Mouse (Mus musculus): ENCODE measurements around the gene Ptprh. TPM values are rescaled to one million over a fixed set of nuclear protein-coding genes. Genes with fewer than 3 reads are reported as not detected.

Gene Ptprh
- total RNA-seq, 2 experiments from 2014 or later, result not detected

DNA sequence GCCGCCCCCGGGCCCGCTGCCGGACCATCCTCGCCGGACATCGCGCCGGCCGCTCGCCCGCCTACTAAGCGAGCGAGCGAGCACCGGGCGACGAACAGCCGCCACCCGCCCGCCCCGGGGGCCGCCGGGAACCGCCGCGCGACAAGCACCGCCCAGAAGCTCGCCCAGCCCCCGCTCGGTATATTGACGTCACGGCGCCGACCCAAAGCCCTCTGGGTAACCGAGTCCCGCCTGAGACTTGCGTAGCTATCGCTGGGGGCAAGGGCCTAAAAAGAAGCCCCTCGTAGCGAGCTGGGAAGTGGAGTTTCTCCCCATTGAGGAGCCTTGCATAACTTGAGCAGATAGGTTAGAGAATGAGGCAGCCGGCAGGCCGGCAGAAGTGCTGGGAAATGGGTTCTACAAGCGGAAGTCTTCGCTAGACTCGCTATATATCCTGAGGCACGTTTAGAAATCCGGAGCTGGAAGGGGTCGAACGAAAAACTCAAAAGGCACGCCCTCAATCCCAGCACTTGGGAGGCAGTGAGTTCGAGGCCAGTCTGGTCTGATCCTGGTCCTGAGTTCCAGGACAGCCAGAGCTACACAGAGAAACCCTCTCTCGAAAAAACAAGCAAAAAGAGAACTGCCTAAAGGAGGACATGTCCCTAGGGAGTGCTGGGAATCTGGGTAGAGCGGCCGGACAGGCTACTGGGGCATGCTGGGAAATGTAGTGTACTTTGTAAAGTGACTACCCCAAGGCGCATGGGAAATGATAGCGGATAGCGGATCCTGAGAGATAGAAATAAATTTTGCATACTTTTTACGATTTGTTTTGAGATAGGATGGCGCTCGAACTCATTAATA is 102.1 kb downstream of the Ptprh start, which contains the start of gene Ppp1r12c:
Ppp1r12c (minus strand) TSS at position 123 of the 840 bp plus-strand sequence.
- DNase-seq, result peak; percentile 97 to 98

DNA sequence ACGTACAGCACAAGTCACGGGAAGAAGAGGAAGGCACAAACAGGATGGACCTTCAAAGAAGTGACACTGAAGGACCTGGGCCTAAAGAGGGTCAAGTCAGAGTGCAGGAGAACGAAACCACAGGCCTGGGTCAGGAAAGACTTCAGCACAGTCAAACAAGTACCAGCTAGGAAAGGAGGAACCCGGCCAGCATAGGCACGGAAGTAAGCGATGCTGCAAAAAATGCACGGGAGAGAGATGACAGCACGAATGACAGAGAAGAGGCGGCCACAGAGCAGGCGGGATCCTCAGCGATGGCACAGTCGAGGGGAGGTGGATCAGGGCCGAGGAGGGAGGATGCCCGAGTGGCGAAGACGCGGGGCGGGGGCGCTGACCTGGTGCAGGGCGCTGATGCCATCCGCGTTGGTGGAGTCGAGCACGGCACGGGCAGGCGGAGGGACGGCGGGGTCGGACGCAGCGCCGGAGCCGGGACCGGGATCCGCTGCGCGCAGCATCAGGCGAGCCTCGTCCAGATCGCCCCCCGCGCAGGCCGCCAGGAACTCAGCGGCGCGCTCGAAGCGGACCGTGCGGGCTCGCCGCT is 102.9 kb downstream of the Ptprh start:
- DNase-seq, result peak; percentile 57 to 68

DNA sequence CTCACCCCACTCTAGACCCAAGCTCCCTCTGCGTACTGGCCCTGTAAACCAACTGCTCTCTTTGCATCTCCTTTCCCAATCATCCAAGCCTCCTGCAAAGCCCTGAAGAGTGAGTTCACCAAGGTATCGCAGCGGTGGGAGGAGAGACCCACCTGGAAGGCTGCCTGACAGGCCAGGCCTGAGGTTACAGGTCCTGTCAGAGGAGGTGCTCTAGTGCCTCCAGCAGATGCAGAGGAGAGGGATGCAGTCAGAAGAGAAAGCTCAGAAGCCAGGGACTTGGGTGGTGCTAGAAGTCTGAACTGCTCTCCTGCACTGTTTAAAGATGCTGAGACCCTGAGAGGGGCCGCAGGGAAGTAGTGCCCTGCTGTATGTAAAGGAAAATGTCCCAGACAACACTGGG is 104.8 kb downstream of the Ptprh start:
- DNase-seq, result no peak

Small RNA genes lying within 50 kb of the gene (microRNA-seq; reads per million reads assigned to microRNA genes)
- not detected for gene Gm23577

Other genes starting within 250 kb of the Ptprh start
- gene Gp6, start 206.3 kb downstream of the Ptprh start, total RNA-seq (2021), result under 1 TPM in 1 of 2 experiments, not detected in 1; 0.20 TPM
- gene Rdh13, start 158.4 kb downstream of the Ptprh start, total RNA-seq (2021), result 10 to 100 TPM; 18.3 to 24.1 TPM
- gene Eps8l1, start 143.4 kb downstream of the Ptprh start, total RNA-seq (2021), result 1 to 10 TPM; 2.6 to 9.6 TPM
- gene Ppp1r12c, start 102.4 kb downstream of the Ptprh start, total RNA-seq (2021), result 100 to 1,000 TPM in 1 of 2 experiments, 10 to 100 TPM in 1; 74.6 to 112 TPM
- gene Tnnt1, start 87.7 kb downstream of the Ptprh start, total RNA-seq (2021), result 1 to 10 TPM; 1.0 to 1.8 TPM
- under 1 TPM; 0.56 to 0.76 TPM for gene Tnni3, start 79.8 kb downstream of the Ptprh start, total RNA-seq (2021)
- gene Dnaaf3, start 71.6 kb downstream of the Ptprh start, total RNA-seq (2021), result 1 to 10 TPM in 1 of 2 experiments, under 1 TPM in 1; 0.70 to 1.2 TPM
- gene Syt5, start 56.5 kb downstream of the Ptprh start, total RNA-seq (2021), result 1 to 10 TPM; 6.4 to 9.5 TPM
- 1 to 10 TPM; 5.9 to 8.2 TPM for gene Tmem86b, start 27.4 kb upstream of the Ptprh start, total RNA-seq (2021)
- 10 to 100 TPM; 82.6 to 89.5 TPM for gene Ppp6r1, start 55.0 kb upstream of the Ptprh start, total RNA-seq (2021)
- 10 to 100 TPM; 47.8 to 50.7 TPM for gene Hspbp1, start 81.0 kb upstream of the Ptprh start, total RNA-seq (2021)
- gene Brsk1, start 86.6 kb upstream of the Ptprh start, total RNA-seq (2021), result 1 to 10 TPM; 6.6 to 8.0 TPM
- under 1 TPM; 0.16 to 0.43 TPM for gene Tmem150b, start 121.2 kb upstream of the Ptprh start, total RNA-seq (2021)
- gene Kmt5c, start 136.1 kb upstream of the Ptprh start, total RNA-seq (2021), result 10 to 100 TPM; 30.5 to 34.6 TPM
- gene Cox6b2, start 149.1 kb upstream of the Ptprh start, total RNA-seq (2021), result 1 to 10 TPM; 7.5 to 7.8 TPM
- not detected for gene Fam71e2, start 167.3 kb upstream of the Ptprh start, total RNA-seq (2021)
- under 1 TPM; 0.13 to 0.56 TPM for gene Il11, start 178.8 kb upstream of the Ptprh start, total RNA-seq (2021)
- not detected for gene Tmem190, start 178.9 kb upstream of the Ptprh start, total RNA-seq (2021)
- gene Tmem238, start 185.6 kb upstream of the Ptprh start, total RNA-seq (2021), result 10 to 100 TPM in 1 of 2 experiments, 1 to 10 TPM in 1; 8.2 to 15.0 TPM
- gene Rpl28, start 188.8 kb upstream of the Ptprh start, total RNA-seq (2021), result 1,000 to 10,000 TPM in 1 of 2 experiments, 100 to 1,000 TPM in 1; 989 to 1,001 TPM
- 100 to 1,000 TPM; 123 to 125 TPM for gene Ube2s, start 208.5 kb upstream of the Ptprh start, total RNA-seq (2021)
- under 1 TPM; 0.86 to 0.93 TPM for gene Shisa7, start 240.7 kb upstream of the Ptprh start, total RNA-seq (2021)